Mouse (Mus musculus) heart, adult 2 months (tissue): ENCODE measurements around the gene Slc22a2. TPM values are rescaled to one million over a fixed set of nuclear protein-coding genes. Genes with fewer than 3 reads are reported as not detected.

Source experiments
- DNase-seq, 2 experiments: peaks; one replicate each; pipeline ENCODE4 v3.0.0; 2021
- H3K27ac ChIP-seq: fragments of 200-600 bp; 2 replicates; pipeline ENCODE4 v1.8.1; 2022
- H3K27me3 ChIP-seq: fragments of 200-500 bp; 2 replicates; pipeline ENCODE4 v1.6.1; 2012; ENCODE audit warnings: mild to moderate bottlenecking, low read length, inconsistent platforms, mixed read lengths; ENCODE audit not compliant: control insufficient read depth, insufficient read depth
- H3K36me3 ChIP-seq: fragments of 200-500 bp; 2 replicates; pipeline ENCODE4 v1.6.1; 2012; ENCODE audit warnings: low read length, inconsistent platforms; ENCODE audit not compliant: control insufficient read depth, insufficient read depth
- H3K4me1 ChIP-seq: fragments of 200-500 bp; 2 replicates; pipeline ENCODE4 v1.6.1; 2011; ENCODE audit warnings: low read length; ENCODE audit not compliant: control insufficient read depth, insufficient read depth
- H3K4me3 ChIP-seq: fragments of 200-600 bp; 2 replicates; pipeline ENCODE4 v1.8.1; 2022
- H3K79me2 ChIP-seq: fragments of 200-500 bp; replicated peaks from 2 replicates; pipeline ENCODE4 v1.6.1; 2012; ENCODE audit warnings: mild to moderate bottlenecking, inconsistent platforms, low read length, moderate library complexity, mixed read lengths; ENCODE audit not compliant: control insufficient read depth, insufficient read depth
- H3K9ac ChIP-seq: fragments of 200-500 bp; 2 replicates; pipeline ENCODE4 v1.6.1; 2012; ENCODE audit warnings: low read depth, mild to moderate bottlenecking, control low read depth, inconsistent platforms, low read length, mixed read lengths
- CTCF ChIP-seq: fragments of 200-600 bp; IDR thresholded peaks from 2 replicates; pipeline ENCODE4 v1.8.1; 2022; ENCODE audit warnings: antibody characterized with exemption, mild to moderate bottlenecking, moderate library complexity
- EP300 ChIP-seq: fragments of 200-500 bp; IDR thresholded peaks from 2 replicates; pipeline ENCODE4 v1.6.1; 2011; ENCODE audit warnings: low read depth, low read length, control low read depth; ENCODE audit not compliant: insufficient read depth
- POLR2A ChIP-seq: fragments of 200-500 bp; IDR thresholded peaks from 2 replicates; pipeline ENCODE4 v1.6.1; 2011; ENCODE audit warnings: mild to moderate bottlenecking, low read depth, low read length, control low read depth; ENCODE audit not compliant: insufficient read depth
- WGBS: fragments of 180-500 bp; shearing (Covaris S2); methylation state at CpG from one replicate; pipeline ENCODE4 v1.1.7; 2018; 5-methylcytosine and 5-hydroxymethylcytosine counted together
- intact Hi-C: fragments of 180-260 bp; cut with DNase I; formaldehyde crosslinking; loops from one replicate; pipeline ENCODE4 v1.15.1; 2025
- polyA plus RNA-seq: library from polyadenylated mRNA; depleted of rRNA; stranded (reverse); fragments of >200 nt; gene quantifications from 2 replicates; pipeline ENCODE4 v1.2.3, GENCODE M21; 2012
- total RNA-seq, 2 experiments: library from RNA; stranded (reverse); gene quantifications; 2 replicates each; pipeline ENCODE4 v1.2.3; 2021

Slc22a2 gene
- total and polyA plus RNA-seq, 3 experiments = 0.20 TPM; not detected in 2

- no peak overlapping the region for H3K4me3 ChIP-seq
- H3K36me3 ChIP-seq = no peaks in the 10 kb centered on the region
- no peaks in the 10 kb centered on the region for H3K27me3 ChIP-seq
- DNase-seq = peak; percentile 34 to 41
- WGBS = 25% methylated on average over 9 of the region's 9 CpGs
- intact Hi-C loops = no loop called here
- no peak for TF ChIP-seq EP300
- no peak for TF ChIP-seq POLR2A
- no peak for TF ChIP-seq CTCF
- H3K9ac ChIP-seq = no peak overlapping the region
- H3K4me1 ChIP-seq = peaks cover 3% of the 10 kb centered on the region
- H3K79me2 ChIP-seq = no peaks in the 10 kb centered on the region
- peak overlapping the region; percentile 71 for H3K27ac ChIP-seq
Measured at GRCm38 (mm10) chr17:12571924-12572463, 11.9 kb upstream of the Slc22a2 start.

DNA sequence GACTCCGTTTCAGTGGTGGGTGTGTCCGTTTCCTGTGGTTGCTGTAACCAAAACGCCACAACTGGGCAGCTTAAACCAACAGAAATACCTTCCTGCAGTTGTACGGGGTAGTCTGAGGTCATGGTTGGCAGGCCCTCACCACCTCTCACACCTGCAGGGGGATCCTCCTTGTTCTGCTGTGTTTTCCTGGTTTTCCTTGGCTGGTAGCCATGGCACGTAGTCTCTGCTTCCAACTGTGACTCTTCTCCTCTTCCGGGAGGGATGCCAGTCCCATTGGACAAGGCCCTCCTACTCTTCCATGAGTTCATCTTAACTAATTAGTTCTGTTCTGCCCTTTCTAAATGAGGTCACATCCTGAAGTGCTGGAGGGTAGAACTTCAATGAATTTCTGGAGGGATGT lies 8.5 kb upstream of the Slc22a2 start:
- DNase-seq = no peak
- Histone ChIP-seq H3K4me3 (no peak overlapping the region), H3K27ac (no peak overlapping the region), H3K9ac (no peak overlapping the region), H3K79me2 (no peaks in the 10 kb centered on the region), H3K27me3 (no peaks in the 10 kb centered on the region), H3K4me1 (peaks cover 3% of the 10 kb centered on the region), H3K36me3 (no peaks in the 10 kb centered on the region)
- intact Hi-C loops = no loop called here
- no peak for TF ChIP-seq EP300
- TF ChIP-seq CTCF = no peak
- 44% methylated on average over 6 of the region's 6 CpGs for WGBS

GRCm38 (mm10) chr17:12577096-12577495 lies 6.8 kb upstream of the Slc22a2 start:
- Histone ChIP-seq H3K9ac (no peak overlapping the region), H3K4me3 (no peak overlapping the region), H3K27me3 (no peaks in the 10 kb centered on the region), H3K27ac (no peak overlapping the region), H3K36me3 (no peaks in the 10 kb centered on the region), H3K79me2 (no peaks in the 10 kb centered on the region), H3K4me1 (no peaks in the 10 kb centered on the region)
- TF ChIP-seq POLR2A (no peak), CTCF (no peak), EP300 (no peak)
- intact Hi-C loops = no loop called here
- no peak for DNase-seq
- whole genome bisulfite sequencing = 90% methylated on average over 7 of the region's 7 CpGs

DNA sequence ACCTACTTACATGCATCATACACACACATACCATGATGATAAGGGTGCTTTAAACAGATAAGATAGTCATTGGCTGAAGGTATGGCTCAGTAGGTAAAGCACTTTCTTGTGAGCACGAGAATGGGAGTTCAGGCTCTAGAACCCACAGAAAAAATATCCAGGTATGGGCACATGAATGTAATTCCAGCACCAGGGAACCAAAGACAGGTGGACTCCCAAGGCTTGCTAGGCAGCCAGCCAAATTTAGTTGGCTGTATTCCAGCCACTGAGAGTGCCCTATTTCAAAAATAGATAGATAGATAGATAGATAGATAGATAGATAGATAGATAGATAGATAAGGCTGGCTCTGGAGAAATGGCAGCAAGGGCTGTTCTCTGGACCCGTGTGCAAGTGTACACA lies 1.4 kb downstream of the Slc22a2 start:
- Histone ChIP-seq H3K4me3 (no peak overlapping the region), H3K27me3 (no peaks in the 10 kb centered on the region), H3K27ac (no peak overlapping the region), H3K36me3 (no peaks in the 10 kb centered on the region), H3K4me1 (no peaks in the 10 kb centered on the region), H3K9ac (no peak overlapping the region), H3K79me2 (no peaks in the 10 kb centered on the region)
- 87% methylated on average over 2 of the region's 2 CpGs for WGBS
- no peak for DNase-seq
- intact Hi-C loops = no loop called here
- TF ChIP-seq CTCF (no peak), POLR2A (no peak), EP300 (no peak)

DNA sequence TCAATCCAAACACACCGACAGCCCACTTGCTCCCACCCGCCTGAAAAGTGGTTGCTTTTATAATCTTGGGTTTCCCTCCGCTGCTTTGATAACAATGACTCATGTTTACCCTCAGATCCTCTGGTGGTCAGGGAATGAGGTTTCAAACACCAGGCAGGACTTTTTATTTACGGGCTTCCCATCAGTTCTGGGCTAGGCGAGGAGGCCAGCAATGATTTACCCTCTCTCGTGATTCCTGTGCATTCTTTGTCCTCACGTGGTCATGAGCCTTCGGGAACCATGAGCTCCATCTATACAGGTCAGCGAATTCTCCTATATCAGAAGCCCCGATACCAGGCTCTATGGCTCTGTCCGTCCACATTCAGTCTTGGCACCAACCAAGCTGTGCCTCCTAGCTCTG lies 3.0 kb downstream of the Slc22a2 start:
- Histone ChIP-seq H3K79me2 (no peaks in the 10 kb centered on the region), H3K27ac (no peak overlapping the region), H3K27me3 (no peaks in the 10 kb centered on the region), H3K9ac (no peak overlapping the region), H3K4me3 (no peak overlapping the region), H3K4me1 (no peaks in the 10 kb centered on the region), H3K36me3 (no peaks in the 10 kb centered on the region)
- intact Hi-C loops = no loop called here
- TF ChIP-seq EP300 = no peak
- no peak for TF ChIP-seq CTCF
- no peak for TF ChIP-seq POLR2A
- WGBS = 67% methylated on average over 11 of the region's 11 CpGs
- DNase-seq = no peak

GRCm38 (mm10) chr17:12588801-12589247 lies 4.9 kb downstream of the Slc22a2 start:
- no peaks in the 10 kb centered on the region for H3K36me3 ChIP-seq
- no peaks in the 10 kb centered on the region for H3K27me3 ChIP-seq
- no peak overlapping the region for H3K27ac ChIP-seq
- intact Hi-C loops = no loop called here
- H3K4me3 ChIP-seq = no peak overlapping the region
- H3K79me2 ChIP-seq = no peaks in the 10 kb centered on the region
- H3K4me1 ChIP-seq = no peaks in the 10 kb centered on the region
- H3K9ac ChIP-seq = no peak overlapping the region
- DNase-seq = no peak
- TF ChIP-seq POLR2A = no peak
- no peak for TF ChIP-seq CTCF
- TF ChIP-seq EP300 = no peak
- 77% methylated on average over 9 of the region's 9 CpGs for WGBS
